Mouse (Mus musculus): ENCODE data around the gene Mtus2.

Mtus2 gene

GRCm38 (mm10) chr5:148331229-148331776 lies 374.2 kb downstream of the Mtus2 start:
- in situ Hi-C loops (cut with MboI; ENCODE audit: low sequenced_read_pairs), result no loop called here

GRCm38 (mm10) chr5:148331926-148332621 lies 375.0 kb downstream of the Mtus2 start:
- in situ Hi-C loops (cut with MboI; ENCODE audit: low sequenced_read_pairs), result no loop called here

DNA sequence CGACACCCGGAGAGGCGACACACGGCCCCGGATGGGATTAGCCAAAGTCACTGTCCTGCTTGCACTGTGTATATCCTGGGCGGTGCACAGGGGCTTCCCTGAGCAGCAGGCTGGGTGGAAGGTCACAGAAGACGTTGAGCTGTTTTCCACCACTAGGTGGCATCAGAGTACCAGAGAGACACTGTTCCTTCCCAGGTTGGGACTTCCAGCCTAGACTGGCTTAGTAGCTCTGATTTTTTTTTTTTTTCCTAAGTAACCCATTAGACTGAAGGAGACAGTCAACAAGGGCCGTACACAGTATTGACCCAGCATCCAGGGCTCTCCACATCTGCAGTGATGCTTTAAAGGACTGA lies 375.5 kb downstream of the Mtus2 start:
- in situ Hi-C loops (cut with MboI; ENCODE audit: low sequenced_read_pairs), result no loop called here

DNA sequence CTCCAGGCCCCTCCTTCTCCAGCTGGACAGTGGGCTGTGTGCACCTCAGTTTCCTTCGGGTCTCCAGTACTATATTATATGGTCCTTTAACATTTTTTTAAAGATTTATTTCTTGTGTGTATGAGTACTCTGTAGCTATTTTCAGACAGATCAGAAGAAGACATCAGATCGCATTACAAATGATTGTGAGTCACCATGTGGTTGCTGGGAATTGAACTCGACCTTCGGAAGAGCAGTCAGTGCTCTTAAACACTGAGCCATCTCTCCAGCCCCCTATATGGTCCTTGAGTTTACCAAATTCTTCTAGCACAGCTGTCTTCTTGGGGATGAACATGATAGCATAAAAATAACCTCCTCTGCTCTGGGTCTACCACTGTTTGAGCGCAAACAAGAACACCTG lies 382.0 kb downstream of the Mtus2 start:
- in situ Hi-C loops (cut with MboI; ENCODE audit: low sequenced_read_pairs), result no loop called here

- in situ Hi-C loops (cut with MboI; ENCODE audit: low sequenced_read_pairs), result loop anchor here (10.0 kb wide), 1 partner anchor 103 kb away; no protein-coding TSS in a partner anchor
Observed at GRCm38 (mm10) chr5:148342061-148342741, 385.1 kb downstream of the Mtus2 start.

GRCm38 (mm10) chr5:148344374-148344773 lies 387.3 kb downstream of the Mtus2 start:
- in situ Hi-C loops (cut with MboI; ENCODE audit: low sequenced_read_pairs), result loop anchor here (10.0 kb wide), 1 partner anchor 100 kb away; no protein-coding TSS in a partner anchor

DNA sequence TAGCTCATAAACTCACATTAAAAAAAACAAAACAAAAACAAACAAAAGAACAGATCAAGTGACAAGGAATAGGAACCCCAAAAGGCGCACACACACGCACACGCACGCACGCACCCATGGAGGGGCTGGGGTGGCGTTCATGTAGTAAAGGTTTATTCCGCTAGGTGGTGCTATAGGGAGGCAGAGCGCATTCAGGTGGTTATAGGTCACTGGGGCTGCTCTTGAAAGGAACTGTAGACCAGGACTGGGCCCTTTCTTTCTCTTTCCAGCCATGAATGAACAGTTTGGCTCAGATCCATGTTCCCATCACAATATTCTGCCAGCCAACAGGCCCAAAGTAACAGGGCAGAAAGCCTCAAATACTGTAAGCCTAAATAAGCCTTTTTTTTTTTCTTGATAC lies 389.4 kb downstream of the Mtus2 start:
- in situ Hi-C loops (cut with MboI; ENCODE audit: low sequenced_read_pairs), result loop anchor here (10.0 kb wide), 1 partner anchor 98 kb away; no protein-coding TSS in a partner anchor

- in situ Hi-C loops (cut with MboI; ENCODE audit: low sequenced_read_pairs), result loop anchor here (10.0 kb wide), 1 partner anchor 97 kb away; no protein-coding TSS in a partner anchor
Observed at GRCm38 (mm10) chr5:148348153-148348552, 391.0 kb downstream of the Mtus2 start.

- in situ Hi-C loops (cut with MboI; ENCODE audit: low sequenced_read_pairs), result loop anchor here (10.0 kb wide), 1 partner anchor 95 kb away; no protein-coding TSS in a partner anchor
Observed at GRCm38 (mm10) chr5:148349327-148350011, 392.3 kb downstream of the Mtus2 start.

- in situ Hi-C loops (cut with MboI; ENCODE audit: low sequenced_read_pairs), result no loop called here
Observed at GRCm38 (mm10) chr5:148353429-148353828, 396.3 kb downstream of the Mtus2 start.

- in situ Hi-C loops (cut with MboI; ENCODE audit: low sequenced_read_pairs), result no loop called here
Observed at GRCm38 (mm10) chr5:148354536-148354935, 397.4 kb downstream of the Mtus2 start.

DNA sequence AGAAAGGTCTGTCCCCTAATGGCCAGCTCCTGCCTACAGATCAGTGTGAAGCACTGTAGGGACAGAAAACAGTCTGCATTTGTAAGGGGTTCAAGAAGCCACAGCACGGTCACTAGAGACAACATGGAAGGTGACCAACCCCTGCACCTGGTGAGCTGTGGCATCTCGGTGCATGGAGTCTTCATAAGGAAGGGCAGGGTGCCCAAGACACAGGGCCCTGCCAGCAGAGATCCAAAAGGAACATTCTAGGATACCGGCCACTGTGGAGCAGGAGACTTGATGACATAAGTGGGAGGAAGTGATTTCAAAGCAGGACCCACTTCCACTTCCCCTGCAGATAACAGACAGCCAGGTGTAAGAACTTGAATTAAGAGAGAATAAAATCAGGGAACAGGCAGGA lies 398.7 kb downstream of the Mtus2 start:
- in situ Hi-C loops (cut with MboI; ENCODE audit: low sequenced_read_pairs), result no loop called here

DNA sequence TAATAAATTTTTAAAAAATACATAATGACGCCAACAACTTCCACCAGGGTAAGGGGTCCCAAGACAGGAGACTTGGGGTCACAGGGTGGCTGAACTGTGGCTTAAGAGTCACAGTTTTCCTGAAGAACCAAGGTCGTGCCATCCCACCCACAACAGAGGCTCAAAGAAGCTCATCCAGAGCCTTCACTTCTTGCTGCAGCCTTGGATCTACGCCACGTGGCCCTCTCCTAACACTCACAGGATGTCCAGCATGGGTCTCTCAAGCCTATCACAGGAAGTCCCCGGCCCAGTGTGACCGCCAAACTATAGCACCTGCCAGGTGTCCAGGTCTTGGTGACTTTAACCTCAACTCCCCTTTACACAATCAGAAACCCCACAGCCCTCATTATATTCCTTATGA lies 400.0 kb downstream of the Mtus2 start:
- in situ Hi-C loops (cut with MboI; ENCODE audit: low sequenced_read_pairs), result no loop called here

GRCm38 (mm10) chr5:148359131-148359530 lies 402.0 kb downstream of the Mtus2 start:
- in situ Hi-C loops (cut with MboI; ENCODE audit: low sequenced_read_pairs), result no loop called here

GRCm38 (mm10) chr5:148360922-148361758 lies 404.0 kb downstream of the Mtus2 start:
- in situ Hi-C loops (cut with MboI; ENCODE audit: low sequenced_read_pairs), result no loop called here

- in situ Hi-C loops (cut with MboI; ENCODE audit: low sequenced_read_pairs), result no loop called here
Observed at GRCm38 (mm10) chr5:148361759-148362010, 404.6 kb downstream of the Mtus2 start.

DNA sequence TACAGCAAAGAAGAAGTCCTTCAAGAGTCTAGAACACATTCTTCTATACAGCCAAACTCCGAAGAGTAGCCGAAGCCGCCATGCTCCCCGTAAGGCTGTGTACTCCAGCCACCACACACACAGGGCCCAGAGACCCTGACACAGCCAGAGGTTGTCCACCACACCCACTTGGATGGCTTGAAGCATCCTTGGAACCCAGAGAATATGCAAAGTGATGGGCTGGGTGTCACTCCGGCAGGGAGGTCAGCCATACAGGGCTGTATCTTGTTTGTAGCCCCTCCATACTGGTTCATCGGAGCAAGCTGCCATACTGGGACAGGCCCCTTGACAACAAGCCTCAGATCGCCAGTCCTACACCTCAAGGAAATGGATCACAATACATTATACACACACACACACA lies 405.2 kb downstream of the Mtus2 start:
- in situ Hi-C loops (cut with MboI; ENCODE audit: low sequenced_read_pairs), result no loop called here

DNA sequence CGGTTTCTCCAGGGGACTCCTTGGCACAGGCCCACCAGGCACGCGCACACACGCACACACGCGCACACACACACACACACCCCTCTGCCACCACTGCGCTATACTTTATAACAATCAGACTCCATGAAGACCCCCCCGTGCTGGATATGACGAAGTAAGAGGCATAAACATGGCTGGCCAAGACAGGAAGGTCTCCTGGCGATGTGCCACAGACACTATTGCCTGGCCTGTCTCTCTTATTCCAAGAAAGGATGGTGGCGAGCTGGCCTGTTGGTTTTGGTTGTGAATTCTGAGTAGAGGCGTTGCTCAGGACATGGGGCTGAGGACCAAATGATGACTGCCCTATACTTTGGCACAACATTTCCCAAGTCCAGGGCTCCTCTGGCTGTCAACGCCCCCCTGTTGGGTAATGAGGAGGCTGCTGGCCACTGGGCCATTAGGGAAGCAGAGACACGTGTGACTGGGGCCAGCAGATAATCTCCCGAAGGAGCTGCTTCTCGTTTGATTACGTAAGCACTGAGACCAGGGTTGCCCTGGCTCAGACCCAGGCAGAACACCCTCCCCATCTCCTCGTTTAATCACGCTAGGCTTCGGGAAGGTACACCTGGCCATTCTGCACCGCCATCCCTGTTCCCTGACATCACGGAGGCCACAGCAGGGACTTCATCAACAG lies 406.5 kb downstream of the Mtus2 start:
- in situ Hi-C loops (cut with MboI; ENCODE audit: low sequenced_read_pairs), result no loop called here

All from CH12F3 (cell line).